Mouse (Mus musculus) left cerebral cortex, postnatal 36 days (tissue): ENCODE measurements around the gene Tmco3. TPM values are rescaled to one million over a fixed set of nuclear protein-coding genes. Genes with fewer than 3 reads are reported as not detected.
"Not testable (repeated sequence)": the region's sequence is repeated elsewhere in the genome, so short reads cannot be mapped to it uniquely, and the experiment has no call there.

Experiments used
- DNase-seq, 2 experiments: peaks; one replicate each; pipeline ENCODE4 v3.0.0; 2021 to 2022; ENCODE audit warnings: low spot score in 2 of 2, mixed read lengths in 1 of 2
- intact Hi-C: fragments of 180-260 bp; cut with DNase I; formaldehyde crosslinking; loops from one replicate; pipeline ENCODE4 v1.15.1; 2025
- total RNA-seq, 2 experiments: library from RNA; stranded (reverse); gene quantifications; 2 replicates each; pipeline ENCODE4 v1.2.3; 2021

Tmco3 gene
- total RNA-seq, 2 experiments from 2014 or later: 49.8 to 50.7 TPM

DNA sequence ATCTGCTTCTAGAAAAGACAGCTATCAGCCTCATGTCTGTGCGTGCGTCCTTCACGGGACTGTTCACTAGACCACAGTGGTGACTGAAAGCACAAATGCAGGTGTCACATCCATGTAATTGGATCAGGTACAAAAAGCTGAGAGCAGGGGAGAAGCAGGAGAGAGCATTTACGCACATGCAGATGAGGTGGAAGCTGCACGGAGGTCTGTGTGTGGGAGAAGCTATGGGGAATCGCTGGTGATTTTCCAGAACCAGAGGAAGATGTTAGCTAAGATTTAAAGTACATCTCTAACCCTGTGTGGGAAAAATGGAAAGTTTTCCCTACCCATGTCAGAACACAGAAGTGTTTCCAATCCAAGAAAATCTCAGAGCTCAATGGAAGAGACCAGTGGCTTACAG lies 17.5 kb downstream of the Tmco3 start:
- intact Hi-C loops: no loop called here
- peak; percentile 13 to 36 for DNase-seq

DNA sequence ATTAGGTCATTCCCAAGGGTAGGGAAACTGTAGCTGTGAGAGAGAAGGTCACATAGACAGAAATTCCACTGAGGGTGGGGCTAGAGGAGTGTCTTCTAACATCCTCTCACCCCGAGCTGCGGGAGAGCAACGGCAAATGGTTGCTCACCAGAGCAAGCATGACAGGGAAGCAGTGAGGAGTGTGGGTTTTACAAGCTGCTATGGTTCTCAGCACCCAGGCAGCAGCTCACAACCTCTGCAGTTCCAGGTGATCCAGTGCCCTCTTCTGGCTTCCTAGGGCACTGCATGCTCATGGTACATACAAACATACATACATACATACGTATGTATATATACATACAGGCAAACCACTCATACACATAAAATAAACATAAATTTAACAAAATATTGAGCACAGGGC lies 17.9 kb downstream of the Tmco3 start:
- intact Hi-C loops: no loop called here

GRCm38 (mm10) chr8:13306309-13306909 lies 18.4 kb downstream of the Tmco3 start:
- intact Hi-C loops: no loop called here
- DNase-seq: no peak

More for the DNA sequence above, 17.9 kb downstream of the Tmco3 start:
- DNase-seq: no peak

- intact Hi-C loops: no loop called here
- DNase-seq: no peak
These were observed 18.9 kb downstream of the Tmco3 start for GRCm38 (mm10) chr8:13306916-13307315.

DNA sequence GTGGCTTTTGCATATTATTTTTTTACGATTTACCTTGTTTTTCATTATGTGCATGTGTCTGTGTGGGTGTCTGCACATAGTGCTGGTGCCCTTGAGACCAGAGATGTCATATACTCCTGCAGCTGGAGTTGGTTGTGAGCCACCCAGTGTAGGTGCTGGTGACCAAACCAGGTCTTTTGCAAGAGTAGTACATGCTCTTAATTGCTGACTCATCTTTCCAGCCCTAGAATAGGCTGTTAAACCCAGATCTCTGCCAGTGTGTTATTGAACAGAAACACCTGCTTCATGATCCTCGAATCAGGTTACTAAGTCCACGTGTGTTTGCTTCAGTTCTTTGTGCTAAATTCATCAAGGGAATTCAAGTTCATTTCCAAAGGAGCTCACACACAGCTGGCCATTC lies 26.9 kb downstream of the Tmco3 start:
- no peak for DNase-seq
- intact Hi-C loops: no loop called here

GRCm38 (mm10) chr8:13316671-13317070 lies 28.7 kb downstream of the Tmco3 start:
- intact Hi-C loops: no loop called here
- no peak for DNase-seq

DNA sequence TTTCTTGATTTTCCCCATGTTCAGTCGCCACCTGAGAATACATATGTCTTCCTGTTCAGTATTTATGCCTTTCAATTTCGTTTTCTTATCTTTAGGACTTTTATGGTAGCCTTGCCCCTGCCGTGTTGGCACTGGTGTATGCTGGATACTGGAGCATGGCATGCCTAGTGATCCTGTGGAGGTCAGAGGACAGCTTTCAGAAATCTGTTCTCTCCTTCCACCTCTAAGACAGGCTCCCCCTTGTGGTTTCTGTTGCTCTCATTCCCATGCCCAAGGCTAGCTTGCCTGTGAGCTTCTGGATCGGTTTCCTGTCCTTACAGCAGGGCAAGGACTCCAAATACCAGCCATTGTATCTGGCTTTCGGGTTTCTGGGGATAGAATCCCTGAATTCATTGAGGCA lies 38.6 kb downstream of the Tmco3 start:
- DNase-seq: no peak
- intact Hi-C loops: no loop called here

GRCm38 (mm10) chr8:13334671-13335070 lies 46.7 kb downstream of the Tmco3 start:
- DNase-seq: no peak
- intact Hi-C loops: no loop called here

GRCm38 (mm10) chr8:13337245-13337644 lies 49.3 kb downstream of the Tmco3 start:
- DNase-seq, intact Hi-C loops: not testable (repeated sequence)

DNA sequence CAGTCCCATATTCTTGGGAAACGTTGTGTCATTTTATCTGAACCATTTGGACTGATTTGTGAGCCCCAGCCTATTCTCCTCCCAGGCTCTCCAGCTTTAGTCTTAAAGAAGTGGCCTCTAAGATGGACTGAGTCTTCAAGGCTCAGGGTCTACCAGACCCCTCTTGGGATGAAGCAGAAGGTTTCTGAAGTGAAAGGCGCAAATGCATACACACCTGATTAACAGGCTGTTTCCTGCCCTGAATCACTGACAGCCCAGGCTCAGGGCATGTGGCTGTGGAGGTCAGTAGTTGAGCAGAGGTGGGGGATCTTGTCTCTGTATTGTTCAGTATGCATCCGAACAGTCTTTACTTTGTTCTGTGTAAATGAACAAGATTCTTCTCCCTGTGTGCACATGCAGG lies 49.7 kb downstream of the Tmco3 start:
- DNase-seq: no peak
- intact Hi-C loops: loop anchor here (2.0 kb wide), 1 partner anchor 49 kb away; the partner anchor contains the start of genes Dcun1d2 and Tmco3

- intact Hi-C loops: loop anchor here (2.0 kb wide), 1 partner anchor 50 kb away; the partner anchor contains the start of genes Dcun1d2 and Tmco3
- peak; percentile 77 to 90 for DNase-seq
These were observed 50.4 kb downstream of the Tmco3 start, which contains the start of gene Tfdp1 for GRCm38 (mm10) chr8:13338255-13338860. Tfdp1 (plus strand) TSS chr8:13338751.

GRCm38 (mm10) chr8:13338901-13339645 lies 51.1 kb downstream of the Tmco3 start:
- peak; percentile 35 to 37 for DNase-seq
- intact Hi-C loops: loop anchor here (2.0 kb wide), 1 partner anchor 50 kb away; the partner anchor contains the start of genes Dcun1d2 and Tmco3

GRCm38 (mm10) chr8:13339646-13339990 lies 51.6 kb downstream of the Tmco3 start:
- no peak for DNase-seq
- intact Hi-C loops: loop anchor here (2.0 kb wide), 1 partner anchor 51 kb away; the partner anchor contains the start of genes Dcun1d2 and Tmco3

DNA sequence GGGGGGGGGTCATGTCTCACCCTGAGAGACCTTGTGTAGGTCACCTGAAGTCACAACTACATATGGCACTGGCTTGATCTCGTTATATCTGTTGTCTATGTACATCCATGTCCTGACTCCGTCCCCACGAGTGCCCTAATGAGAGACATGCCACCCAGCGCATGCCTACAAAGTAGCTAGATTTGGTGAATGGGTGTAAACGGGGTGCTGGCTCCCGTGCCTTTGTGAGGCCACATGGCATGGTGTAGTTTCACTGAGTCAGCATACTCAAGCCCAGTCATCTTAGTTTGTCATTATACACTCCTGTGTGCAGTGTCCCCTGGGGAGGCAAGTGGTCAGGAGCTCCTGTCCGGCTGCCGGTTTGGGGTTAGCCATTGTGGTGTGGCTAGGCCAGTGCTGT lies 52.7 kb downstream of the Tmco3 start:
- intact Hi-C loops: no loop called here
- no peak for DNase-seq

GRCm38 (mm10) chr8:13342340-13342739 lies 54.4 kb downstream of the Tmco3 start:
- DNase-seq: no peak
- intact Hi-C loops: no loop called here

DNA sequence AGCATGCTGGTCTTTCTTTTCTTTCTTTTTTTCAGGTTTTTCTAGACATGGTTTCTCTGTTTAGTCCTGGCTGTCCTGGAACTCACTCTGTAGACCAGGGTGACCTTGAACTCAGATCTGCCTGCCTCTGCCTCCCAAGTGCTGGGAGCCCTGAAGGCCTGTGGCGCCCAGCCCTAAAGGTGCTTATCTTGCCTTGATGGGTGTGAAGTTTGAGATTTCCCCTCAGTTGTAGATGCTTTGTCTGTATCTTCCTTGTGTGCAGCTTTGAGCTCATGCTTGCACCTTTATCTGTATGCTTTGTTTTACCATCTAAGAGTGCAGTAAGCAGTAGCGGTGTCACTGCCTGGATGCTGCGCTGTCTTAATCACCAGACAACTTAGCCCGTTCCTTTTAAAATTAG lies 55.1 kb downstream of the Tmco3 start:
- intact Hi-C loops: no loop called here
- DNase-seq: no peak

- DNase-seq: no peak
- intact Hi-C loops: no loop called here
These were observed 62.1 kb downstream of the Tmco3 start for GRCm38 (mm10) chr8:13350052-13350451.

DNA sequence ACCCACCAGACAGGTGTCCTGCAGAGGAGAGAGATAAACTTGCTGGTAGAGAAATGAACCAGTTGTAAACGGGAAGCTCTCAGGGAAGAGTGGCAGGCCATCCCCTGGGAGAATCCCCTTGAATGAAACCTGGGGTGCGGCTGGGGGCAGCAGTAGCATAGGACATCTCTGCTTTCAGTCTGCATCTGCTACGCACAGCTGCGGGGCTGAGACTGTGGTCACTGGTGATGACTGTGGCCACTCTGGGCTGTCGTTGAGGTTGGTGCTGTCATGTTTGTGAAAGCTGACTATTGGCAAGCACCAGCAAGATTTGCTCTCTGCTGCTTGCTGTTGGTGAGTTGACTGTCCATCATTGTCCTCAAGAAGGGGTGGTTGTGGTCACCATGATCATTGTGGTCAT lies 63.6 kb downstream of the Tmco3 start:
- intact Hi-C loops: no loop called here
- DNase-seq: no peak

DNA sequence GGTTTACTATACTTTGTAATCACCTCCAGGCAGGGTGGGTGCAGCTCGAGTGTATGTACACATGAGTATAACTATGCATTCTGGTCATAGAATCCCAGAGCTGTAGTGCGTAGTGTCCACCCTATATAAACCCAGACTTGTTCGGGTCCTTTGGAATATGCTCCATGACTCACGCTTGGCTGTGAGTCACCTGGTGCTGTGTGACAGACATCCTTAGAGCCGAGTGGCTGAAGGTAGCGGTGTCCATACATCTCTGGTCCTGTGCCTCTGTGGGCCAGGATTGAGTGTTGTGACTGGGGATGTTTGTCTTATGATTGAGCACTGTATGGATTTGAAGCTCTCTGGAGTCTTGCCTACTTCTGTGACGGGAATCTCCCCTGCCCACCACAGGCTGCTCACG lies 64.6 kb downstream of the Tmco3 start:
- no peak for DNase-seq

GRCm38 (mm10) chr8:13353155-13353833 lies 65.3 kb downstream of the Tmco3 start:
- DNase-seq: no peak
- intact Hi-C loops: no loop called here

More for the DNA sequence above, 64.6 kb downstream of the Tmco3 start:
- intact Hi-C loops: no loop called here
